Mouse (Mus musculus) liver, embryonic 14.5 days (tissue): ENCODE data around the gene Nrtn. TPM values are rescaled to one million over a fixed set of nuclear protein-coding genes. Genes with fewer than 3 reads are reported as not detected.

Source experiments
- ATAC-seq: fragments of 200-750 bp; cut with Nextera tagmentation; 2 replicates; pipeline ENCODE4 v1.8.0; 2017; ENCODE audit warnings: moderate number of reproducible peaks, mild to moderate bottlenecking, moderate library complexity; ENCODE audit not compliant: insufficient read depth
- DNase-seq, 3 experiments: peaks; one replicate each; pipeline ENCODE4 v3.0.0-alpha.2; 2012 to 2013; ENCODE audit warnings: low read depth in 3 of 3, low spot score in 3 of 3
- H3K27ac ChIP-seq: fragments of 300-500 bp; sonication (generic); 2 replicates; pipeline ENCODE4 v1.5.1; 2014; ENCODE audit warnings: moderate library complexity, mild to moderate bottlenecking, control low read depth, inconsistent platforms
- H3K27me3 ChIP-seq: fragments of 300-500 bp; sonication (generic); 2 replicates; pipeline ENCODE4 v1.6.1; 2014; ENCODE audit warnings: mild to moderate bottlenecking, low read length, moderate library complexity; ENCODE audit not compliant: control insufficient read depth, insufficient read depth
- H3K36me3 ChIP-seq: fragments of 300-500 bp; sonication (generic); replicated peaks from 2 replicates; pipeline ENCODE4 v1.6.1; 2014; ENCODE audit warnings: low read depth; ENCODE audit not compliant: control insufficient read depth, insufficient read depth
- H3K4me1 ChIP-seq, 2 experiments: fragments of 200-500 bp in 1 of 2; fragments of 300-500 bp in 1 of 2; sonication (generic) in 1 of 2; replicated peaks; 2 replicates each; pipeline ENCODE4 v1.6.1; 2012 to 2014; ENCODE audit warnings: antibody characterized with exemption in 1 of 2, inconsistent platforms in 1 of 2, low read length in 1 of 2; ENCODE audit not compliant: control insufficient read depth in 2 of 2, insufficient read depth in 2 of 2
- H3K4me2 ChIP-seq: fragments of 300-500 bp; sonication (generic); 2 replicates; pipeline ENCODE4 v1.6.1; 2014; ENCODE audit warnings: low read depth, mild to moderate bottlenecking, control low read depth, moderate library complexity
- H3K4me3 ChIP-seq, 2 experiments: fragments of 200-500 bp in 1 of 2; fragments of 300-500 bp in 1 of 2; sonication (generic) in 1 of 2; 2 replicates each; pipeline ENCODE4 v1.5.1; 2012 to 2014; ENCODE audit warnings: low read depth in 2 of 2, low read length in 2 of 2, mild to moderate bottlenecking in 2 of 2, control low read depth in 1 of 2, inconsistent platforms in 1 of 2, moderate library complexity in 1 of 2; ENCODE audit not compliant: insufficient read depth in 1 of 2
- H3K9ac ChIP-seq: fragments of 300-500 bp; sonication (generic); replicated peaks from 2 replicates; pipeline ENCODE4 v1.6.1; 2014; ENCODE audit warnings: mild to moderate bottlenecking, control low read depth, moderate library complexity
- H3K9me3 ChIP-seq: fragments of 300-500 bp; sonication (generic); 2 replicates; pipeline ENCODE4 v1.6.1; 2016; ENCODE audit warnings: low read length, mixed read lengths; ENCODE audit not compliant: control insufficient read depth
- CTCF ChIP-seq: IDR thresholded peaks from 2 replicates; pipeline ENCODE4 v1.5.1; 2016; ENCODE audit warnings: antibody characterized with exemption, low read depth, control low read depth
- EP300 ChIP-seq: IDR thresholded peaks from 2 replicates; pipeline ENCODE4 v1.6.1; 2016; ENCODE audit warnings: antibody characterized with exemption, low read depth
- WGBS: fragments of 180-500 bp; shearing (Covaris S2); extraction: QIAGEN DNeasy Blood & Tissue Kit; methylation state at CpG from one replicate; pipeline ENCODE4 v1.1.7; 2014; ENCODE audit not compliant: insufficient replicate concordance; 5-methylcytosine and 5-hydroxymethylcytosine counted together
- polyA plus RNA-seq, 2 experiments: library from polyadenylated mRNA; depleted of rRNA in 1 of 2; stranded (reverse) in 1 of 2; unstranded in 1 of 2; fragments of >200 nt; fragmentation: Nextera tagmentation in 1 of 2; extraction: Ambion mirVana in 1 of 2; gene quantifications; 2 replicates each; pipeline versions ENCODE4 v1.2.1 to v1.2.3; 2012 to 2014

The Nrtn gene
- polyA plus RNA-seq, 2 experiments: 1.0 to 1.7 TPM

DNA sequence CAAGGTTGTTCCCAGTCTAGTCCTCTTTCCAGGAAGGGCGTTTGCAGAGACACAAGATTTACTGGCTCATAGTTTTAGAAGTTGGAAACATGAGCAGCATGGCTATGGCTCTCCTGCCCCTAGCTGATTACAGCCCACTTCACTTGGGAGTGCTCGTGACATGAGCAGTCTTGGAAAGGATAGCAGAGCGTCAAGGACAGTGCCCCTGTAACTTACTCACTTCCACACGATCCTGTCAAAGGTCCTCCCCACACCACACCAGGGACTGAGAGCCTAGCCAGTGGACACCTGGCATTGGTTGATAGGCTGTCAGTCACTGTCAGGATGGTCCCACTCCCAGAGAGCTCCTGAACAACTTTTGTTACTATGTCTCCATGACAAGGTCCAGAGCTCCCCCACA, 54.3 kb downstream of the Nrtn start:
- Histone ChIP-seq H3K36me3 (peaks cover 93% of the 10 kb centered on the region), H3K27me3 (no peaks in the 10 kb centered on the region), H3K9ac (no peak overlapping the region), H3K27ac (no peak overlapping the region), H3K9me3 (no peaks in the 10 kb centered on the region), H3K4me1 (0 out of 4 replicates have a peak, but pooled peaks cover 0 to 3% of the 10 kb centered on the region in 2 experiments), H3K4me3 (no peak overlapping the region), H3K4me2 (no peak overlapping the region)
- DNase-seq (no peak), ATAC-seq (no peak)
- TF ChIP-seq CTCF (no peak), EP300 (no peak)
- 80% methylated on average over 4 of the region's 4 CpGs for WGBS

Other genes starting within 250 kb of the Nrtn start
- not detected in 2 replicates for gene Znrf4, start 245.1 kb downstream of the Nrtn start, polyA plus RNA-seq (2012; rRNA removed)
- not detected in 2 replicates for gene Znrf4, start 245.1 kb downstream of the Nrtn start, polyA plus RNA-seq (2014; fragmentation: Nextera tagmentation; extraction: Ambion mirVana)
- gene Gm20219, start 203.1 kb downstream of the Nrtn start, polyA plus RNA-seq (2012; rRNA removed): 0.17 and 0.22 TPM in 2 replicates
- 0.14 TPM in 1 of 2 replicates, not detected in the other for gene Gm20219, start 203.1 kb downstream of the Nrtn start, polyA plus RNA-seq (2014; fragmentation: Nextera tagmentation; extraction: Ambion mirVana)
- gene Safb2, start 172.9 kb downstream of the Nrtn start, polyA plus RNA-seq (2012; rRNA removed): 21.4 and 40.2 TPM in 2 replicates
- gene Safb2, start 172.9 kb downstream of the Nrtn start, polyA plus RNA-seq (2014; fragmentation: Nextera tagmentation; extraction: Ambion mirVana): 16.8 and 20.0 TPM in 2 replicates
- 26.5 and 47.3 TPM in 2 replicates for gene Safb, start 172.7 kb downstream of the Nrtn start, polyA plus RNA-seq (2012; rRNA removed)
- 22.1 and 27.1 TPM in 2 replicates for gene Safb, start 172.7 kb downstream of the Nrtn start, polyA plus RNA-seq (2014; fragmentation: Nextera tagmentation; extraction: Ambion mirVana)
- 53.4 and 84.4 TPM in 2 replicates for gene 2410015M20Rik, start 147.8 kb downstream of the Nrtn start, polyA plus RNA-seq (2012; rRNA removed)
- 183 and 186 TPM in 2 replicates for gene 2410015M20Rik, start 147.8 kb downstream of the Nrtn start, polyA plus RNA-seq (2014; fragmentation: Nextera tagmentation; extraction: Ambion mirVana)
- gene Rpl36, start 144.1 kb downstream of the Nrtn start, polyA plus RNA-seq (2012; rRNA removed): 1,839 and 1,886 TPM in 2 replicates
- gene Rpl36, start 144.1 kb downstream of the Nrtn start, polyA plus RNA-seq (2014; fragmentation: Nextera tagmentation; extraction: Ambion mirVana): 1,322 and 1,328 TPM in 2 replicates
- 38.5 and 46.3 TPM in 2 replicates for gene Lonp1, start 130.6 kb downstream of the Nrtn start, polyA plus RNA-seq (2012; rRNA removed)
- 28.8 and 36.9 TPM in 2 replicates for gene Lonp1, start 130.6 kb downstream of the Nrtn start, polyA plus RNA-seq (2014; fragmentation: Nextera tagmentation; extraction: Ambion mirVana)
- 0.33 and 0.45 TPM in 2 replicates for gene Catsperd, start 129.4 kb downstream of the Nrtn start, polyA plus RNA-seq (2012; rRNA removed)
- gene Catsperd, start 129.4 kb downstream of the Nrtn start, polyA plus RNA-seq (2014; fragmentation: Nextera tagmentation; extraction: Ambion mirVana): 0.39 and 0.54 TPM in 2 replicates
- gene Ranbp3, start 84.2 kb downstream of the Nrtn start, polyA plus RNA-seq (2012; rRNA removed): 40.9 and 42.9 TPM in 2 replicates
- 34.2 and 37.2 TPM in 2 replicates for gene Ranbp3, start 84.2 kb downstream of the Nrtn start, polyA plus RNA-seq (2014; fragmentation: Nextera tagmentation; extraction: Ambion mirVana)
- 119 and 215 TPM in 2 replicates for gene Ndufa11, start 39.8 kb downstream of the Nrtn start, polyA plus RNA-seq (2012; rRNA removed)
- 276 and 284 TPM in 2 replicates for gene Ndufa11, start 39.8 kb downstream of the Nrtn start, polyA plus RNA-seq (2014; fragmentation: Nextera tagmentation; extraction: Ambion mirVana)
- gene Vmac, start 39.5 kb downstream of the Nrtn start, polyA plus RNA-seq (2012; rRNA removed): 2.8 and 3.3 TPM in 2 replicates
- 3.1 and 3.2 TPM in 2 replicates for gene Vmac, start 39.5 kb downstream of the Nrtn start, polyA plus RNA-seq (2014; fragmentation: Nextera tagmentation; extraction: Ambion mirVana)
- 18.1 and 19.3 TPM in 2 replicates for gene Dus3l, start 7.2 kb upstream of the Nrtn start, polyA plus RNA-seq (2012; rRNA removed)
- gene Dus3l, start 7.2 kb upstream of the Nrtn start, polyA plus RNA-seq (2014; fragmentation: Nextera tagmentation; extraction: Ambion mirVana): 9.5 and 10.8 TPM in 2 replicates
- gene Prr22, start 12.7 kb upstream of the Nrtn start, polyA plus RNA-seq (2012; rRNA removed): 1.2 and 1.3 TPM in 2 replicates
- 0.40 and 0.52 TPM in 2 replicates for gene Prr22, start 12.7 kb upstream of the Nrtn start, polyA plus RNA-seq (2014; fragmentation: Nextera tagmentation; extraction: Ambion mirVana)
- gene Rfx2, start 73.5 kb upstream of the Nrtn start, polyA plus RNA-seq (2012; rRNA removed): 10.7 and 12.6 TPM in 2 replicates
- 6.8 and 8.5 TPM in 2 replicates for gene Rfx2, start 73.5 kb upstream of the Nrtn start, polyA plus RNA-seq (2014; fragmentation: Nextera tagmentation; extraction: Ambion mirVana)
- gene Acsbg2, start 116.9 kb upstream of the Nrtn start, polyA plus RNA-seq (2012; rRNA removed): not detected in 2 replicates
- not detected in 2 replicates for gene Acsbg2, start 116.9 kb upstream of the Nrtn start, polyA plus RNA-seq (2014; fragmentation: Nextera tagmentation; extraction: Ambion mirVana)
- gene 1700061G19Rik, start 117.9 kb upstream of the Nrtn start, polyA plus RNA-seq (2012; rRNA removed): 0.02 TPM in 1 of 2 replicates, not detected in the other
- gene 1700061G19Rik, start 117.9 kb upstream of the Nrtn start, polyA plus RNA-seq (2014; fragmentation: Nextera tagmentation; extraction: Ambion mirVana): 0.05 TPM in 1 of 2 replicates, not detected in the other
- gene Mllt1, start 177.9 kb upstream of the Nrtn start, polyA plus RNA-seq (2012; rRNA removed): 12.0 and 13.7 TPM in 2 replicates
- 3.7 and 4.8 TPM in 2 replicates for gene Mllt1, start 177.9 kb upstream of the Nrtn start, polyA plus RNA-seq (2014; fragmentation: Nextera tagmentation; extraction: Ambion mirVana)
- not detected in 2 replicates for gene Acer1, start 224.6 kb upstream of the Nrtn start, polyA plus RNA-seq (2012; rRNA removed)
- not detected in 2 replicates for gene Acer1, start 224.6 kb upstream of the Nrtn start, polyA plus RNA-seq (2014; fragmentation: Nextera tagmentation; extraction: Ambion mirVana)
- gene Clpp, start 232.8 kb upstream of the Nrtn start, polyA plus RNA-seq (2012; rRNA removed): 63.9 and 71.2 TPM in 2 replicates
- gene Clpp, start 232.8 kb upstream of the Nrtn start, polyA plus RNA-seq (2014; fragmentation: Nextera tagmentation; extraction: Ambion mirVana): 79.3 and 81.0 TPM in 2 replicates
- gene Alkbh7, start 239.8 kb upstream of the Nrtn start, polyA plus RNA-seq (2012; rRNA removed): 12.0 and 12.1 TPM in 2 replicates
- gene Alkbh7, start 239.8 kb upstream of the Nrtn start, polyA plus RNA-seq (2014; fragmentation: Nextera tagmentation; extraction: Ambion mirVana): 15.4 and 19.4 TPM in 2 replicates
- gene Pspn, start 242.5 kb upstream of the Nrtn start, polyA plus RNA-seq (2012; rRNA removed): not detected in 2 replicates
- gene Pspn, start 242.5 kb upstream of the Nrtn start, polyA plus RNA-seq (2014; fragmentation: Nextera tagmentation; extraction: Ambion mirVana): not detected in 2 replicates